Mouse (Mus musculus): ENCODE data around the gene Itgb7. TPM values are rescaled to one million over a fixed set of nuclear protein-coding genes. Genes with fewer than 3 reads are reported as not detected.
A peak's percentile ranks its signal among the peaks of the same experiment; 100 is the strongest.

The Itgb7 gene
- polyA plus RNA-seq, 2 experiments from 2014 or later = 336 to 432 TPM

- no peak for ATAC-seq
Measured at GRCm38 (mm10) chr15:102192820-102193386, 38.8 kb downstream of the Itgb7 start.

GRCm38 (mm10) chr15:102192271-102192812 is 39.4 kb downstream of the Itgb7 start:
- no peak for ATAC-seq

- no peak for ATAC-seq
Measured at GRCm38 (mm10) chr15:102191699-102192098, 40.0 kb downstream of the Itgb7 start.

- ATAC-seq = no peak
Measured at GRCm38 (mm10) chr15:102188883-102189282, 42.9 kb downstream of the Itgb7 start.

- ATAC-seq = no peak
Measured at GRCm38 (mm10) chr15:102188096-102188495, 43.6 kb downstream of the Itgb7 start.

GRCm38 (mm10) chr15:102186239-102186638 is 45.5 kb downstream of the Itgb7 start:
- no peak for ATAC-seq

GRCm38 (mm10) chr15:102183076-102183475 is 48.7 kb downstream of the Itgb7 start:
- ATAC-seq = no peak

GRCm38 (mm10) chr15:102179924-102180323 is 51.8 kb downstream of the Itgb7 start:
- ATAC-seq = no peak

GRCm38 (mm10) chr15:102179106-102179505 is 52.6 kb downstream of the Itgb7 start:
- ATAC-seq = no peak

GRCm38 (mm10) chr15:102178279-102178678 is 53.5 kb downstream of the Itgb7 start:
- peak; percentile 73 for ATAC-seq

GRCm38 (mm10) chr15:102177417-102177816 is 54.3 kb downstream of the Itgb7 start:
- no peak for ATAC-seq

- no peak for ATAC-seq
Measured at GRCm38 (mm10) chr15:102176571-102177316, 55.0 kb downstream of the Itgb7 start.

GRCm38 (mm10) chr15:102175736-102176319 is 55.9 kb downstream of the Itgb7 start:
- ATAC-seq = no peak

- no peak for ATAC-seq
Measured at GRCm38 (mm10) chr15:102173581-102173980, 58.2 kb downstream of the Itgb7 start.

- no peak for ATAC-seq
Measured at GRCm38 (mm10) chr15:102169064-102169463, 62.7 kb downstream of the Itgb7 start.

GRCm38 (mm10) chr15:102167620-102168021 is 64.1 kb downstream of the Itgb7 start:
- no peak for ATAC-seq

Other genes starting within 250 kb of the Itgb7 start
- gene Krt8, start 227.5 kb downstream of the Itgb7 start, polyA plus RNA-seq (2017; shearing (Covaris generic)) = under 1 TPM in 1 of 2 experiments, not detected in 1; 0.30 TPM
- gene Krt18, start 203.8 kb downstream of the Itgb7 start, polyA plus RNA-seq (2017; shearing (Covaris generic)) = under 1 TPM; 0.44 to 0.97 TPM
- 100 to 1,000 TPM; 123 to 189 TPM for gene Eif4b, start 158.2 kb downstream of the Itgb7 start, polyA plus RNA-seq (2017; shearing (Covaris generic))
- gene Tns2, start 131.5 kb downstream of the Itgb7 start, polyA plus RNA-seq (2017; shearing (Covaris generic)) = 1 to 10 TPM; 1.1 to 2.3 TPM
- 10 to 100 TPM; 28.8 to 65.3 TPM for gene Spryd3, start 95.7 kb downstream of the Itgb7 start, polyA plus RNA-seq (2017; shearing (Covaris generic))
- under 1 TPM in 1 of 2 experiments, not detected in 1; 0.60 TPM for gene Igfbp6, start 87.6 kb downstream of the Itgb7 start, polyA plus RNA-seq (2017; shearing (Covaris generic))
- 1 to 10 TPM in 1 of 2 experiments, under 1 TPM in 1; 0.69 to 1.0 TPM for gene Soat2, start 81.4 kb downstream of the Itgb7 start, polyA plus RNA-seq (2017; shearing (Covaris generic))
- gene Zfp740, start 28.7 kb downstream of the Itgb7 start, polyA plus RNA-seq (2017; shearing (Covaris generic)) = 10 to 100 TPM; 27.6 to 28.2 TPM
- gene Csad, start 27.2 kb downstream of the Itgb7 start, polyA plus RNA-seq (2017; shearing (Covaris generic)) = 10 to 100 TPM; 10.7 to 16.9 TPM
- gene Rarg, start 25.6 kb upstream of the Itgb7 start, polyA plus RNA-seq (2017; shearing (Covaris generic)) = 10 to 100 TPM; 17.7 to 18.3 TPM
- not detected for gene Gm9918, start 38.6 kb upstream of the Itgb7 start, polyA plus RNA-seq (2017; shearing (Covaris generic))
- gene Mfsd5, start 47.5 kb upstream of the Itgb7 start, polyA plus RNA-seq (2017; shearing (Covaris generic)) = 10 to 100 TPM; 28.3 to 31.4 TPM
- 1 to 10 TPM; 1.5 to 6.7 TPM for gene Espl1, start 64.3 kb upstream of the Itgb7 start, polyA plus RNA-seq (2017; shearing (Covaris generic))
- 1,000 to 10,000 TPM; 1,296 to 1,302 TPM for gene Pfdn5, start 94.2 kb upstream of the Itgb7 start, polyA plus RNA-seq (2017; shearing (Covaris generic))
- gene Myg1, start 99.8 kb upstream of the Itgb7 start, polyA plus RNA-seq (2017; shearing (Covaris generic)) = 100 to 1,000 TPM; 119 to 124 TPM
- 10 to 100 TPM; 41.7 to 63.7 TPM for gene Aaas, start 118.8 kb upstream of the Itgb7 start, polyA plus RNA-seq (2017; shearing (Covaris generic))
- not detected for gene Sp7, start 135.2 kb upstream of the Itgb7 start, polyA plus RNA-seq (2017; shearing (Covaris generic))
- 10 to 100 TPM; 19.0 to 22.2 TPM for gene Sp1, start 174.2 kb upstream of the Itgb7 start, polyA plus RNA-seq (2017; shearing (Covaris generic))
- gene Amhr2, start 213.4 kb upstream of the Itgb7 start, polyA plus RNA-seq (2017; shearing (Covaris generic)) = under 1 TPM; 0.63 to 0.71 TPM
- 1,000 to 10,000 TPM; 1,029 to 1,286 TPM for gene Prr13, start 227.1 kb upstream of the Itgb7 start, polyA plus RNA-seq (2017; shearing (Covaris generic))
- 100 to 1,000 TPM; 198 to 220 TPM for gene Pcbp2, start 238.6 kb upstream of the Itgb7 start, polyA plus RNA-seq (2017; shearing (Covaris generic))

Measured in CD4-positive, CD25-positive, alpha-beta regulatory T cell, adult 4 months (primary cell).